Mouse (Mus musculus) kidney, postnatal 0 days (tissue): ENCODE data around the gene Rrp36. TPM values are rescaled to one million over a fixed set of nuclear protein-coding genes. Genes with fewer than 3 reads are reported as not detected.

Experiments used
- ATAC-seq: fragments of 200-750 bp; cut with Nextera tagmentation; replicated peaks from 2 replicates; pipeline ENCODE4 v1.8.0; 2017; ENCODE audit warnings: low read depth, moderate number of reproducible peaks, moderate TSS enrichment, moderate library complexity; ENCODE audit not compliant: low FRiP score
- DNase-seq: peaks from one replicate; pipeline ENCODE4 v3.0.0-alpha.2; 2016; ENCODE audit warnings: low spot score
- H3K27ac ChIP-seq: fragments of 300-500 bp; sonication (generic); 2 replicates; pipeline ENCODE4 v1.5.1; 2014; ENCODE audit warnings: mild to moderate bottlenecking
- H3K27me3 ChIP-seq: fragments of 300-500 bp; sonication (generic); 2 replicates; pipeline ENCODE4 v1.6.1; 2014; ENCODE audit warnings: low read length, mixed read lengths; ENCODE audit not compliant: insufficient read depth
- H3K36me3 ChIP-seq: fragments of 300-500 bp; sonication (generic); 2 replicates; pipeline ENCODE4 v1.6.1; 2014; ENCODE audit warnings: low read length, mixed read lengths; ENCODE audit not compliant: insufficient read depth
- H3K4me1 ChIP-seq: fragments of 300-500 bp; sonication (generic); replicated peaks from 2 replicates; pipeline ENCODE4 v1.6.1; 2014; ENCODE audit warnings: antibody characterized with exemption, low read length, mixed read lengths; ENCODE audit not compliant: insufficient read depth
- H3K4me2 ChIP-seq: fragments of 300-500 bp; sonication (generic); 2 replicates; pipeline ENCODE4 v1.6.1; 2014; ENCODE audit warnings: mild to moderate bottlenecking, low read length, moderate library complexity, mixed read lengths
- H3K4me3 ChIP-seq: fragments of 300-500 bp; sonication (generic); replicated peaks from 2 replicates; pipeline ENCODE4 v1.5.1; 2014; ENCODE audit warnings: low read depth, low read length
- H3K9ac ChIP-seq: fragments of 300-500 bp; sonication (generic); 2 replicates; pipeline ENCODE4 v1.6.1; 2014; ENCODE audit warnings: low read depth, low read length
- H3K9me3 ChIP-seq: fragments of 300-500 bp; sonication (generic); replicated peaks from 2 replicates; pipeline ENCODE4 v1.6.1; 2016; ENCODE audit warnings: low read length, inconsistent platforms, mixed read lengths
- CTCF ChIP-seq: IDR thresholded peaks from 2 replicates; pipeline ENCODE4 v1.5.1; 2016; ENCODE audit warnings: antibody characterized with exemption, low read depth, mild to moderate bottlenecking, moderate library complexity
- whole genome bisulfite sequencing: fragments of 180-500 bp; shearing (Covaris S2); extraction: QIAGEN DNeasy Blood & Tissue Kit; methylation state at CpG from one replicate; pipeline ENCODE4 v1.1.7; 2014; 5-methylcytosine and 5-hydroxymethylcytosine counted together
- polyA plus RNA-seq: library from polyadenylated mRNA; unstranded; fragments of >200 nt; fragmentation: Nextera tagmentation; extraction: Ambion mirVana; gene quantifications from 2 replicates; pipeline ENCODE4 v1.2.1, GENCODE M21; 2015

Gene Rrp36
- polyA plus RNA-seq, 1 experiment from 2014 or later = 44.4 TPM

GRCm38 (mm10) chr17:46650232-46651031 is 23.7 kb downstream of the Rrp36 start, which contains the start of gene Cul7:
Gene Cul7 (plus strand): TSS chr17:46650337.
- TF ChIP-seq CTCF = 0 out of 2 replicates have a peak, but pooled peaks have one; percentile 10
- DNase-seq (peak; percentile 99), ATAC-seq (peak; percentile 89)
- Histone ChIP-seq H3K4me3 (peak within 1 kb of the TSS; percentile 69), H3K9me3 (no peaks in the 10 kb centered on the region), H3K4me1 (peaks cover 20% of the 10 kb centered on the region; the same call in 1 of the 2 replicates), H3K27ac (peak within 1 kb of the TSS; percentile 97), H3K4me2 (peak within 1 kb of the TSS; percentile 85), H3K27me3 (no peaks in the 10 kb centered on the region), H3K36me3 (peaks cover 25% of the 10 kb centered on the region), H3K9ac (peak within 1 kb of the TSS; percentile 82)
- WGBS = under 1% methylated on average over 51 of the region's 58 CpGs

GRCm38 (mm10) chr17:46649811-46650210 is 24.3 kb downstream of the Rrp36 start:
- Histone ChIP-seq H3K9me3 (no peaks in the 10 kb centered on the region), H3K27ac (peak overlapping the region; percentile 97), H3K36me3 (peaks cover 22% of the 10 kb centered on the region), H3K4me3 (peak overlapping the region; percentile 69), H3K9ac (peak overlapping the region; percentile 82; the same call in 1 of the 2 replicates), H3K27me3 (no peaks in the 10 kb centered on the region), H3K4me2 (peak overlapping the region; percentile 85), H3K4me1 (peaks cover 20% of the 10 kb centered on the region; the same call in 1 of the 2 replicates)
- DNase-seq = no peak
- WGBS = 21% methylated on average over 15 of the region's 15 CpGs
- no peak for TF ChIP-seq CTCF
- ATAC-seq = no peak

GRCm38 (mm10) chr17:46648436-46648835 is 25.7 kb downstream of the Rrp36 start:
- H3K4me3 ChIP-seq = no peak overlapping the region
- 85% methylated on average over 9 of the region's 9 CpGs for WGBS
- peaks cover 27% of the 10 kb centered on the region; the same call in 1 of the 2 replicates for H3K4me1 ChIP-seq
- no peaks in the 10 kb centered on the region for H3K27me3 ChIP-seq
- ATAC-seq = no peak
- no peaks in the 10 kb centered on the region for H3K9me3 ChIP-seq
- peaks cover 16% of the 10 kb centered on the region for H3K36me3 ChIP-seq
- H3K9ac ChIP-seq = no peak overlapping the region
- no peak overlapping the region for H3K4me2 ChIP-seq
- H3K27ac ChIP-seq = no peak overlapping the region
- DNase-seq = no peak
- TF ChIP-seq CTCF = no peak

GRCm38 (mm10) chr17:46647279-46647678 is 26.9 kb downstream of the Rrp36 start:
- H3K4me2 ChIP-seq = peak overlapping the region; percentile 71; the same call in 1 of the 2 replicates
- peaks cover 11% of the 10 kb centered on the region for H3K36me3 ChIP-seq
- WGBS = 90% methylated on average over 7 of the region's 7 CpGs
- H3K4me3 ChIP-seq = no peak overlapping the region
- ATAC-seq (no peak), DNase-seq (no peak)
- no peak overlapping the region for H3K9ac ChIP-seq
- TF ChIP-seq CTCF = no peak
- H3K4me1 ChIP-seq = peaks cover 25% of the 10 kb centered on the region; the same call in 1 of the 2 replicates
- H3K9me3 ChIP-seq = no peaks in the 10 kb centered on the region
- no peak overlapping the region for H3K27ac ChIP-seq
- no peaks in the 10 kb centered on the region for H3K27me3 ChIP-seq

- ATAC-seq = no peak
- 0% methylated on average over 19 of the region's 19 CpGs for WGBS
Observed at GRCm38 (mm10) chr17:46646322-46646662, 27.9 kb downstream of the Rrp36 start.

GRCm38 (mm10) chr17:46645561-46646321 is 28.4 kb downstream of the Rrp36 start, which contains the start of the genes Klc4 and Mrpl2:
Gene Klc4 (minus strand): TSS chr17:46646022.
Gene Mrpl2 (plus strand): TSS chr17:46646229.
- ATAC-seq = peak; percentile 73
- peak; percentile 98 for DNase-seq
- 0% methylated on average over 53 of the region's 53 CpGs for WGBS

More at GRCm38 (mm10) chr17:46646322-46646662, 27.9 kb downstream of the Rrp36 start:
- Histone ChIP-seq H3K4me2 (peak overlapping the region; percentile 71), H3K27ac (peak overlapping the region; percentile 83), H3K36me3 (peaks cover 18% of the 10 kb centered on the region), H3K4me3 (peak overlapping the region; percentile 76), H3K4me1 (peaks cover 17% of the 10 kb centered on the region; the same call in 1 of the 2 replicates), H3K9me3 (no peaks in the 10 kb centered on the region), H3K27me3 (no peaks in the 10 kb centered on the region), H3K9ac (peak overlapping the region; percentile 79)
- TF ChIP-seq CTCF = no peak
- peak; percentile 81 for DNase-seq

More at GRCm38 (mm10) chr17:46645561-46646321, 28.4 kb downstream of the Rrp36 start, which contains the start of the genes Klc4 and Mrpl2:
- no peaks in the 10 kb centered on the region for H3K9me3 ChIP-seq
- peak within 1 kb of the TSS; percentile 94 for H3K4me2 ChIP-seq
- peak within 1 kb of the TSS; percentile 79 for H3K9ac ChIP-seq
- H3K4me1 ChIP-seq = peaks cover 11% of the 10 kb centered on the region; the same call in 1 of the 2 replicates
- no peak for TF ChIP-seq CTCF
- no peaks in the 10 kb centered on the region for H3K27me3 ChIP-seq
- H3K27ac ChIP-seq = peak within 1 kb of the TSS; percentile 86
- peaks cover 18% of the 10 kb centered on the region for H3K36me3 ChIP-seq
- H3K4me3 ChIP-seq = peak within 1 kb of the TSS; percentile 76
